Mouse (Mus musculus) ES-Bruce4 (cell line): ENCODE results near the gene Slc35f1.

ENCODE experiments used
- CTCF ChIP-seq: IDR thresholded peaks from one replicate; pipeline ENCODE4 v1.8.1; 2011; ENCODE audit warnings: low read depth, low read length
- POLR2A ChIP-seq: IDR thresholded peaks from one replicate; pipeline ENCODE4 v1.8.1; 2011; ENCODE audit warnings: low read length; ENCODE audit not compliant: insufficient read depth

GRCm38 (mm10) chr10:52940111-52940830 is 249.9 kb downstream of the Slc35f1 start:
- no peak for TF ChIP-seq POLR2A
- TF ChIP-seq CTCF: no peak
